Mouse (Mus musculus) forebrain, embryonic 11.5 days (tissue): ENCODE measurements around the gene Yif1b. TPM values are rescaled to one million over a fixed set of nuclear protein-coding genes. Genes with fewer than 3 reads are reported as not detected.

ENCODE experiments used
- ATAC-seq: fragments of 200-750 bp; cut with Nextera tagmentation; replicated peaks from 2 replicates; pipeline ENCODE4 v1.8.0; 2017; ENCODE audit warnings: moderate TSS enrichment; ENCODE audit not compliant: low FRiP score
- DNase-seq: peaks from one replicate; pipeline ENCODE4 v3.0.0-alpha.2; 2017; ENCODE audit warnings: low spot score
- H3K27ac ChIP-seq: fragments of 300-500 bp; sonication (generic); 2 replicates; pipeline ENCODE4 v1.5.1; 2014; ENCODE audit warnings: low read depth, low read length
- H3K27me3 ChIP-seq: fragments of 300-500 bp; sonication (generic); 2 replicates; pipeline ENCODE4 v1.6.1; 2014; ENCODE audit warnings: mild to moderate bottlenecking, low read length, mixed read lengths; ENCODE audit not compliant: control insufficient read depth, insufficient read depth
- H3K36me3 ChIP-seq: fragments of 300-500 bp; sonication (generic); 2 replicates; pipeline ENCODE4 v1.6.1; 2014; ENCODE audit warnings: mild to moderate bottlenecking, low read length, moderate library complexity, mixed read lengths; ENCODE audit not compliant: control insufficient read depth, insufficient read depth
- H3K4me1 ChIP-seq: fragments of 300-500 bp; sonication (generic); replicated peaks from 2 replicates; pipeline ENCODE4 v1.6.1; 2014; ENCODE audit warnings: low read length, mixed read lengths; ENCODE audit not compliant: control insufficient read depth, insufficient read depth
- H3K4me2 ChIP-seq: fragments of 300-500 bp; sonication (generic); 2 replicates; pipeline ENCODE4 v1.6.1; 2014; ENCODE audit warnings: low read depth, mild to moderate bottlenecking, low read length, moderate library complexity, mixed read lengths; ENCODE audit not compliant: severe bottlenecking
- H3K4me3 ChIP-seq: fragments of 300-500 bp; sonication (generic); 2 replicates; pipeline ENCODE4 v1.5.1; 2014; ENCODE audit warnings: low read depth, low read length
- H3K9ac ChIP-seq: fragments of 300-500 bp; sonication (generic); 2 replicates; pipeline ENCODE4 v1.6.1; 2014; ENCODE audit warnings: low read length
- H3K9me3 ChIP-seq: fragments of 300-500 bp; sonication (generic); 2 replicates; pipeline ENCODE4 v1.6.1; 2016; ENCODE audit warnings: low read length, mixed read lengths; ENCODE audit not compliant: control insufficient read depth
- WGBS: fragments of 180-500 bp; shearing (Covaris S2); extraction: QIAGEN DNeasy Blood & Tissue Kit; methylation state at CpG from one replicate; pipeline ENCODE4 v1.1.7; 2014; 5-methylcytosine and 5-hydroxymethylcytosine counted together
- polyA plus RNA-seq: library from polyadenylated mRNA; unstranded; fragments of >200 nt; fragmentation: Nextera tagmentation; extraction: Ambion mirVana; gene quantifications from 2 replicates; pipeline ENCODE4 v1.2.1, GENCODE M21; 2014

The Yif1b gene
- polyA plus RNA-seq, 1 experiment from 2014 or later = 78.9 TPM

- H3K9me3 ChIP-seq = no peaks in the 10 kb centered on the region
- no peak overlapping the region for H3K27ac ChIP-seq
- H3K36me3 ChIP-seq = no peaks in the 10 kb centered on the region; the same call in 1 of the 2 replicates
- ATAC-seq = peak; percentile 45
- 21% methylated on average over 16 of the region's 16 CpGs for WGBS
- no peaks in the 10 kb centered on the region; the same call in 1 of the 2 replicates for H3K4me1 ChIP-seq
- H3K27me3 ChIP-seq = peaks cover 4% of the 10 kb centered on the region; the same call in 1 of the 2 replicates
- H3K9ac ChIP-seq = no peak overlapping the region
- H3K4me2 ChIP-seq = peak overlapping the region; percentile 45
- no peak overlapping the region; the same call in 1 of the 2 replicates for H3K4me3 ChIP-seq
- DNase-seq = peak; percentile 91
Measured at GRCm38 (mm10) chr7:29247314-29247700, 9.2 kb downstream of the Yif1b start.

- ATAC-seq (peak; percentile 19; the same call in 1 of the 2 replicates), DNase-seq (no peak)
- Histone ChIP-seq H3K27me3 (peaks cover 4% of the 10 kb centered on the region; the same call in 1 of the 2 replicates), H3K9me3 (no peaks in the 10 kb centered on the region), H3K4me2 (peak overlapping the region; percentile 45), H3K4me1 (no peaks in the 10 kb centered on the region; the same call in 1 of the 2 replicates), H3K9ac (peak overlapping the region; percentile 43), H3K27ac (no peak overlapping the region), H3K4me3 (peak overlapping the region; percentile 7; the same call in 1 of the 2 replicates), H3K36me3 (no peaks in the 10 kb centered on the region; the same call in 1 of the 2 replicates)
- 17% methylated on average over 19 of the region's 19 CpGs for WGBS
Measured at GRCm38 (mm10) chr7:29247706-29248105, 9.6 kb downstream of the Yif1b start.

GRCm38 (mm10) chr7:29248261-29248841 is 10.2 kb downstream of the Yif1b start, which contains the start of gene 2200002D01Rik:
TSS of gene 2200002D01Rik (minus strand) at chr7:29248466.
- peak within 1 kb of the TSS; percentile 43 for H3K9ac ChIP-seq
- ATAC-seq = peak; percentile 23; the same call in 1 of the 2 replicates
- 9% methylated on average over 20 of the region's 20 CpGs for WGBS

GRCm38 (mm10) chr7:29251166-29251565 is 13.0 kb downstream of the Yif1b start:
- 81% methylated on average over 3 of the region's 3 CpGs for WGBS

More at GRCm38 (mm10) chr7:29248261-29248841, 10.2 kb downstream of the Yif1b start, which contains the start of gene 2200002D01Rik:
- no peak for DNase-seq
- Histone ChIP-seq H3K9me3 (no peaks in the 10 kb centered on the region), H3K4me1 (no peaks in the 10 kb centered on the region; the same call in 1 of the 2 replicates), H3K4me3 (peak within 1 kb of the TSS; percentile 7; the same call in 1 of the 2 replicates), H3K27me3 (peaks cover 4% of the 10 kb centered on the region; the same call in 1 of the 2 replicates), H3K27ac (no peak within 1 kb of the TSS), H3K36me3 (no peaks in the 10 kb centered on the region; the same call in 1 of the 2 replicates), H3K4me2 (peak within 1 kb of the TSS; percentile 45)

GRCm38 (mm10) chr7:29253842-29254241 is 15.7 kb downstream of the Yif1b start:
- H3K27me3 ChIP-seq = peaks cover 2% of the 10 kb centered on the region; the same call in 1 of the 2 replicates
- WGBS = 58% methylated on average over 5 of the region's 5 CpGs
- no peak overlapping the region for H3K9ac ChIP-seq
- H3K9me3 ChIP-seq = no peaks in the 10 kb centered on the region
- H3K4me3 ChIP-seq = no peak overlapping the region
- no peaks in the 10 kb centered on the region for H3K4me1 ChIP-seq
- H3K27ac ChIP-seq = no peak overlapping the region
- no peaks in the 10 kb centered on the region for H3K36me3 ChIP-seq
- H3K4me2 ChIP-seq = no peak overlapping the region
- ATAC-seq = no peak
- DNase-seq = no peak

More at GRCm38 (mm10) chr7:29251166-29251565, 13.0 kb downstream of the Yif1b start:
- Histone ChIP-seq H3K9me3 (no peaks in the 10 kb centered on the region), H3K4me3 (no peak overlapping the region), H3K27me3 (peaks cover 4% of the 10 kb centered on the region; the same call in 1 of the 2 replicates), H3K9ac (no peak overlapping the region; the same call in 1 of the 2 replicates), H3K36me3 (no peaks in the 10 kb centered on the region), H3K27ac (no peak overlapping the region), H3K4me2 (no peak overlapping the region), H3K4me1 (no peaks in the 10 kb centered on the region; the same call in 1 of the 2 replicates)
- DNase-seq = no peak
- ATAC-seq = no peak

GRCm38 (mm10) chr7:29255875-29256274 is 17.7 kb downstream of the Yif1b start:
- WGBS = 92% methylated on average over 4 of the region's 4 CpGs
- Histone ChIP-seq H3K27me3 (no peaks in the 10 kb centered on the region), H3K9ac (no peak overlapping the region), H3K4me3 (no peak overlapping the region), H3K27ac (no peak overlapping the region), H3K4me2 (no peak overlapping the region), H3K9me3 (no peaks in the 10 kb centered on the region), H3K36me3 (no peaks in the 10 kb centered on the region), H3K4me1 (peaks cover 8% of the 10 kb centered on the region)
- ATAC-seq = no peak
- DNase-seq = no peak

- 100% methylated on average over 1 of the region's 1 CpGs for WGBS
- no peak overlapping the region for H3K4me3 ChIP-seq
- H3K4me1 ChIP-seq = peaks cover 8% of the 10 kb centered on the region
- no peak overlapping the region for H3K4me2 ChIP-seq
- no peak overlapping the region for H3K27ac ChIP-seq
- no peaks in the 10 kb centered on the region for H3K27me3 ChIP-seq
- H3K36me3 ChIP-seq = no peaks in the 10 kb centered on the region
- no peak overlapping the region for H3K9ac ChIP-seq
- no peak for DNase-seq
- no peaks in the 10 kb centered on the region for H3K9me3 ChIP-seq
- ATAC-seq = no peak
Measured at GRCm38 (mm10) chr7:29257368-29257767, 19.2 kb downstream of the Yif1b start.

GRCm38 (mm10) chr7:29259781-29260730 is 21.9 kb downstream of the Yif1b start:
- peak; percentile 36; the same call in 1 of the 2 replicates for ATAC-seq
- Histone ChIP-seq H3K27me3 (no peaks in the 10 kb centered on the region), H3K9ac (0 out of 2 replicates have a peak overlapping the region, but pooled peaks have one; percentile 29), H3K36me3 (no peaks in the 10 kb centered on the region), H3K27ac (peak overlapping the region; percentile 41; the same call in 1 of the 2 replicates), H3K4me1 (peaks cover 8% of the 10 kb centered on the region), H3K9me3 (no peaks in the 10 kb centered on the region), H3K4me2 (no peak overlapping the region), H3K4me3 (no peak overlapping the region)
- DNase-seq = no peak
- 77% methylated on average over 10 of the region's 10 CpGs for WGBS
